Mouse (Mus musculus) CH12.LX (cell line): Measurements from ENCODE around the gene Gm572.

ENCODE experiments used
- HCFC1 ChIP-seq: IDR thresholded peaks from 2 replicates; pipeline ENCODE4 v1.6.1; 2012; ENCODE audit warnings: low read depth, mild to moderate bottlenecking, inconsistent platforms, low read length, improper control_type of control experiment
- JUND ChIP-seq: conservative IDR thresholded peaks from 2 replicates; pipeline ENCODE4 v1.6.1; 2011; ENCODE audit warnings: low read depth, low read length, improper control_type of control experiment
- ZC3H11A ChIP-seq: IDR thresholded peaks from 2 replicates; pipeline ENCODE4 v1.6.1; 2012; ENCODE audit warnings: low read depth, mild to moderate bottlenecking, inconsistent platforms, low read length, improper control_type of control experiment

GRCm38 (mm10) chr4:148651045-148651444 is 7.9 kb downstream of the Gm572 start:
- TF ChIP-seq HCFC1 (no peak), ZC3H11A (no peak), JUND (no peak)
